Mouse (Mus musculus): Measurements from ENCODE around the gene Pde4dip.

GRCm38 (mm10) chr3:97900516-97901490, 12.3 kb upstream of the Pde4dip start, which contains the start of gene Sec22b:
- no peak for TF ChIP-seq CTCF (IDR thresholded peaks at IDR 0.05; ENCODE audit: insufficient read depth, low read depth, low read length)
- TF ChIP-seq POLR2A (IDR thresholded peaks at IDR 0.05; ENCODE audit: insufficient read depth, low read depth, low read length), result peak; percentile 82

Data from olfactory bulb, adult 2 months (tissue).